Mouse (Mus musculus): Measurements from ENCODE around the gene Cabp2. TPM values are rescaled to one million over a fixed set of nuclear protein-coding genes. Genes with fewer than 3 reads are reported as not detected.

Gene Cabp2
- polyA plus RNA-seq, 1 experiment from 2014 or later: not detected

GRCm38 (mm10) chr19:4091383-4091782 lies 10.0 kb downstream of the Cabp2 start:
- Histone ChIP-seq H3K9ac (ENCODE audit: low read depth, low read length) (no peak overlapping the region), H3K4me3 (ENCODE audit: low read depth, low read length) (no peak overlapping the region), H3K4me2 (replicated peaks; ENCODE audit: low read depth) (no peak overlapping the region), H3K27ac (ENCODE audit: low read depth, low read length) (no peak overlapping the region), H3K4me1 (replicated peaks; ENCODE audit: control insufficient read depth, insufficient read depth, low read length) (peaks cover under 1% of the 10 kb centered on the region; the same call in 1 of the 2 replicates), H3K9me3 (ENCODE audit: control insufficient read depth) (no peaks in the 10 kb centered on the region), H3K27me3 (replicated peaks; ENCODE audit: control insufficient read depth, insufficient read depth, low read length) (no peaks in the 10 kb centered on the region), H3K36me3 (ENCODE audit: control insufficient read depth, insufficient read depth) (no peaks in the 10 kb centered on the region)
- ATAC-seq: no peak
- TF ChIP-seq CTCF (IDR thresholded peaks at IDR 0.05; ENCODE audit: low read depth): no peak
- 50% methylated on average over 2 of the region's 2 CpGs for WGBS

- Histone ChIP-seq H3K4me3 (ENCODE audit: low read depth, low read length) (no peak overlapping the region), H3K4me1 (replicated peaks; ENCODE audit: control insufficient read depth, insufficient read depth, low read length) (peaks cover 3% of the 10 kb centered on the region; the same call in 1 of the 2 replicates), H3K27me3 (replicated peaks; ENCODE audit: control insufficient read depth, insufficient read depth, low read length) (no peaks in the 10 kb centered on the region), H3K36me3 (ENCODE audit: control insufficient read depth, insufficient read depth) (no peaks in the 10 kb centered on the region), H3K9ac (ENCODE audit: low read depth, low read length) (no peak overlapping the region), H3K9me3 (ENCODE audit: control insufficient read depth) (no peaks in the 10 kb centered on the region), H3K4me2 (replicated peaks; ENCODE audit: low read depth) (no peak overlapping the region), H3K27ac (ENCODE audit: low read depth, low read length) (no peak overlapping the region)
- no peak for TF ChIP-seq CTCF (IDR thresholded peaks at IDR 0.05; ENCODE audit: low read depth)
- ATAC-seq: no peak
- 48% methylated on average over 3 of the region's 3 CpGs for WGBS
These were observed 11.4 kb downstream of the Cabp2 start for GRCm38 (mm10) chr19:4092750-4093149.

GRCm38 (mm10) chr19:4093772-4094171 lies 12.4 kb downstream of the Cabp2 start:
- no peak for ATAC-seq
- WGBS: 49% methylated on average over 7 of the region's 7 CpGs

GRCm38 (mm10) chr19:4094348-4094747 lies 13.0 kb downstream of the Cabp2 start:
- no peak overlapping the region for H3K27ac ChIP-seq (ENCODE audit: low read depth, low read length)
- no peak overlapping the region for H3K9ac ChIP-seq (ENCODE audit: low read depth, low read length)
- TF ChIP-seq CTCF (IDR thresholded peaks at IDR 0.05; ENCODE audit: low read depth): no peak
- peaks cover 3% of the 10 kb centered on the region; the same call in 1 of the 2 replicates for H3K4me1 ChIP-seq (replicated peaks; ENCODE audit: control insufficient read depth, insufficient read depth, low read length)
- ATAC-seq: no peak
- H3K4me3 ChIP-seq (ENCODE audit: low read depth, low read length): no peak overlapping the region
- H3K9me3 ChIP-seq (ENCODE audit: control insufficient read depth): no peaks in the 10 kb centered on the region
- no peaks in the 10 kb centered on the region for H3K27me3 ChIP-seq (replicated peaks; ENCODE audit: control insufficient read depth, insufficient read depth, low read length)
- H3K4me2 ChIP-seq (replicated peaks; ENCODE audit: low read depth): no peak overlapping the region
- H3K36me3 ChIP-seq (ENCODE audit: control insufficient read depth, insufficient read depth): no peaks in the 10 kb centered on the region; the same call in 1 of the 2 replicates
- 55% methylated on average over 3 of the region's 3 CpGs for WGBS

More at GRCm38 (mm10) chr19:4093772-4094171, 12.4 kb downstream of the Cabp2 start:
- Histone ChIP-seq H3K4me3 (ENCODE audit: low read depth, low read length) (no peak overlapping the region), H3K9me3 (ENCODE audit: control insufficient read depth) (no peaks in the 10 kb centered on the region), H3K4me1 (replicated peaks; ENCODE audit: control insufficient read depth, insufficient read depth, low read length) (peaks cover 3% of the 10 kb centered on the region; the same call in 1 of the 2 replicates), H3K27ac (ENCODE audit: low read depth, low read length) (no peak overlapping the region), H3K36me3 (ENCODE audit: control insufficient read depth, insufficient read depth) (no peaks in the 10 kb centered on the region; the same call in 1 of the 2 replicates), H3K9ac (ENCODE audit: low read depth, low read length) (no peak overlapping the region), H3K4me2 (replicated peaks; ENCODE audit: low read depth) (no peak overlapping the region), H3K27me3 (replicated peaks; ENCODE audit: control insufficient read depth, insufficient read depth, low read length) (no peaks in the 10 kb centered on the region)
- TF ChIP-seq CTCF (IDR thresholded peaks at IDR 0.05; ENCODE audit: low read depth): no peak

GRCm38 (mm10) chr19:4094774-4095303 lies 13.5 kb downstream of the Cabp2 start:
- no peak overlapping the region for H3K4me3 ChIP-seq (ENCODE audit: low read depth, low read length)
- H3K9me3 ChIP-seq (ENCODE audit: control insufficient read depth): no peaks in the 10 kb centered on the region
- H3K27ac ChIP-seq (ENCODE audit: low read depth, low read length): no peak overlapping the region
- 62% methylated on average over 5 of the region's 5 CpGs for WGBS
- H3K4me2 ChIP-seq (replicated peaks; ENCODE audit: low read depth): no peak overlapping the region
- no peak for TF ChIP-seq CTCF (IDR thresholded peaks at IDR 0.05; ENCODE audit: low read depth)
- no peak for ATAC-seq
- no peaks in the 10 kb centered on the region; the same call in 1 of the 2 replicates for H3K36me3 ChIP-seq (ENCODE audit: control insufficient read depth, insufficient read depth)
- peaks cover 3% of the 10 kb centered on the region; the same call in 1 of the 2 replicates for H3K4me1 ChIP-seq (replicated peaks; ENCODE audit: control insufficient read depth, insufficient read depth, low read length)
- no peak overlapping the region for H3K9ac ChIP-seq (ENCODE audit: low read depth, low read length)
- no peaks in the 10 kb centered on the region for H3K27me3 ChIP-seq (replicated peaks; ENCODE audit: control insufficient read depth, insufficient read depth, low read length)

- TF ChIP-seq CTCF (IDR thresholded peaks at IDR 0.05; ENCODE audit: low read depth): no peak
- no peaks in the 10 kb centered on the region for H3K9me3 ChIP-seq (ENCODE audit: control insufficient read depth)
- ATAC-seq: no peak
- H3K27me3 ChIP-seq (replicated peaks; ENCODE audit: control insufficient read depth, insufficient read depth, low read length): no peaks in the 10 kb centered on the region
- H3K4me3 ChIP-seq (ENCODE audit: low read depth, low read length): no peak overlapping the region
- no peak overlapping the region for H3K9ac ChIP-seq (ENCODE audit: low read depth, low read length)
- WGBS: 70% methylated on average over 3 of the region's 3 CpGs
- H3K4me1 ChIP-seq (replicated peaks; ENCODE audit: control insufficient read depth, insufficient read depth, low read length): peaks cover 3% of the 10 kb centered on the region; the same call in 1 of the 2 replicates
- H3K27ac ChIP-seq (ENCODE audit: low read depth, low read length): no peak overlapping the region
- no peak overlapping the region for H3K4me2 ChIP-seq (replicated peaks; ENCODE audit: low read depth)
- H3K36me3 ChIP-seq (ENCODE audit: control insufficient read depth, insufficient read depth): no peaks in the 10 kb centered on the region; the same call in 1 of the 2 replicates
These were observed 14.4 kb downstream of the Cabp2 start for GRCm38 (mm10) chr19:4095802-4096201.

All from intestine, postnatal 0 days (tissue).